In genomic region chr7:81024118-81024517, GRCm38 (mm10) we compare ENCODE assay signal across 12 mouse cellular contexts. TPM values are rescaled to one million over a fixed set of nuclear protein-coding genes. Genes with fewer than 3 reads are reported as not detected.
DNase-seq lines count a peak whose midpoint lies in the region; ATAC-seq and TF ChIP-seq lines count a peak whose summit lies in the region.
"Had no signal": no experiment of that assay in that cellular context is flagged by ENCODE, and none has a peak within 500 bp of the region (broad histone marks: within the 10 kb centered on the region; RNA-seq: fewer than 3 reads in every experiment).

No protein-coding gene starts in this region.

- no peak overlapping the region for H3K4me3 ChIP-seq in gastrocnemius, adult 2 months
- no peak overlapping the region for H3K4me3 ChIP-seq in liver, postnatal 0 days (ENCODE audit: low read depth, low read length)
- no peak overlapping the region for H3K4me3 ChIP-seq in liver, embryonic 12.5 days
- H3K4me3 ChIP-seq: hindbrain, embryonic 12.5 days; limb, embryonic 13.5 days; megakaryocyte, embryonic 14.5 days; neural tube, embryonic 13.5 days had no signal

- no peak overlapping the region for H3K4me2 ChIP-seq in liver, postnatal 0 days (ENCODE audit: low read depth, low read length)
- H3K4me2 ChIP-seq in liver, embryonic 12.5 days, result no peak overlapping the region
- H3K4me2 ChIP-seq: hindbrain, embryonic 12.5 days; limb, embryonic 13.5 days; neural tube, embryonic 13.5 days had no signal

- H3K9ac ChIP-seq in liver, postnatal 0 days (replicated peaks), result no peak overlapping the region
- H3K9ac ChIP-seq in liver, embryonic 12.5 days, result no peak overlapping the region
- H3K9ac ChIP-seq: hindbrain, embryonic 12.5 days; limb, embryonic 13.5 days; neural tube, embryonic 13.5 days had no signal

- no peak for DNase-seq in gastrocnemius, adult 2 months
- no peak for DNase-seq in gastrocnemius, postnatal 14 days
- no peak for DNase-seq in liver, postnatal 0 days
- peak; percentile 13 for DNase-seq in cerebellum, adult 11 months
- DNase-seq in frontal cortex, postnatal 14 days (ENCODE audit: low spot score in 2 of 2), result no peak
- DNase-seq in heart, adult 8-10 months (ENCODE audit: low spot score), result no peak

- no peaks in the 10 kb centered on the region for H3K27me3 ChIP-seq in liver, postnatal 0 days (ENCODE audit: insufficient read depth, low read length)
- no peaks in the 10 kb centered on the region for H3K27me3 ChIP-seq in liver, embryonic 12.5 days (replicated peaks)
- H3K27me3 ChIP-seq: hindbrain, embryonic 12.5 days; limb, embryonic 13.5 days; megakaryocyte, embryonic 14.5 days; neural tube, embryonic 13.5 days had no signal

- ATAC-seq in liver, postnatal 0 days, result no peak
- ATAC-seq in liver, embryonic 12.5 days, result no peak
- ATAC-seq in neutrophil, adult 5-6 weeks (ENCODE audit: extremely low read depth, insufficient number of reproducible peaks, low FRiP score, poor library complexity, severe bottlenecking), result 0 out of 2 replicates have a peak, but pooled peaks have one; percentile 19

- WGBS in liver, postnatal 0 days (ENCODE audit: insufficient replicate concordance), result 82% methylated on average over 5 of the region's 5 CpGs
- 82% methylated on average over 5 of the region's 5 CpGs for WGBS in liver, embryonic 12.5 days (ENCODE audit: insufficient replicate concordance)

- peak; percentile 47 for TF ChIP-seq CTCF in gastrocnemius, adult 2 months (IDR thresholded peaks at IDR 0.05)
- peak; percentile 52 for TF ChIP-seq CTCF in liver, postnatal 0 days (IDR thresholded peaks at IDR 0.05; ENCODE audit: low read depth)

- intact Hi-C loops in gastrocnemius, adult 2 months (cut with DNase I), result no loop called here
- intact Hi-C loops in gastrocnemius, postnatal 14 days (cut with DNase I; ENCODE audit: low total_unique reads), result no loop called here

- peaks cover 51% of the 10 kb centered on the region for H3K36me3 ChIP-seq in liver, postnatal 0 days (replicated peaks; ENCODE audit: insufficient read depth, low read length)
- H3K36me3 ChIP-seq in liver, embryonic 12.5 days, result peaks cover 87% of the 10 kb centered on the region

- TF ChIP-seq EP300 in liver, postnatal 0 days (IDR thresholded peaks at IDR 0.05; ENCODE audit: low read depth), result no peak

- no peak overlapping the region for H3K27ac ChIP-seq in gastrocnemius, adult 2 months
- H3K27ac ChIP-seq in liver, postnatal 0 days (ENCODE audit: low read depth), result no peak overlapping the region
- no peak overlapping the region for H3K27ac ChIP-seq in liver, embryonic 12.5 days
- H3K27ac ChIP-seq: hindbrain, embryonic 12.5 days; limb, embryonic 13.5 days; neural tube, embryonic 13.5 days had no signal

- no peaks in the 10 kb centered on the region for H3K4me1 ChIP-seq in liver, postnatal 0 days (ENCODE audit: insufficient read depth)
- H3K4me1 ChIP-seq in liver, embryonic 12.5 days, result peaks cover 36% of the 10 kb centered on the region
- H3K4me1 ChIP-seq: hindbrain, embryonic 12.5 days; limb, embryonic 13.5 days; neural tube, embryonic 13.5 days had no signal

- H3K9me3 ChIP-seq in liver, postnatal 0 days (ENCODE audit: low read length), result no peaks in the 10 kb centered on the region
- H3K9me3 ChIP-seq in liver, embryonic 12.5 days (replicated peaks), result no peaks in the 10 kb centered on the region
- H3K9me3 ChIP-seq: hindbrain, embryonic 12.5 days; limb, embryonic 13.5 days; megakaryocyte, embryonic 14.5 days; neural tube, embryonic 13.5 days had no signal

RNA-seq across cellular contexts. Expression of gene Zfp592, which starts 30.6 kb away (rescaled TPM):
- total RNA-seq in gastrocnemius, adult 2 months (2021), result 10 to 100 TPM; 11.6 to 20.1 TPM
- total RNA-seq in gastrocnemius, postnatal 14 days (2021), result 10 to 100 TPM; 11.5 to 13.7 TPM
- 3.1 and 4.3 TPM in 2 replicates for polyA plus RNA-seq in liver, postnatal 0 days (2015; fragmentation: Nextera tagmentation; extraction: Ambion mirVana)
- 11.9 and 12.0 TPM in 2 replicates for polyA plus RNA-seq in liver, embryonic 12.5 days (2016; fragmentation: Nextera tagmentation; extraction: Ambion mirVana)
- 63.6 and 69.0 TPM in 2 replicates for total RNA-seq in neutrophil, adult 5-6 weeks (2017)
- 10 to 100 TPM; 13.5 to 18.1 (median 16.3) TPM for total RNA-seq in heart, adult 8-10 months (2022)

RNA-seq across cellular contexts. Expression of gene Alpk3, which starts 33.3 kb away (rescaled TPM):
- 100 to 1,000 TPM; 238 to 380 TPM for total RNA-seq in gastrocnemius, adult 2 months (2021)
- total RNA-seq in gastrocnemius, postnatal 14 days (2021), result 100 to 1,000 TPM; 119 to 131 TPM
- 0.08 and 0.26 TPM in 2 replicates for polyA plus RNA-seq in liver, postnatal 0 days (2015; fragmentation: Nextera tagmentation; extraction: Ambion mirVana)
- 0.11 and 0.14 TPM in 2 replicates for polyA plus RNA-seq in liver, embryonic 12.5 days (2016; fragmentation: Nextera tagmentation; extraction: Ambion mirVana)
- total RNA-seq in neutrophil, adult 5-6 weeks (2017), result 0.12 and 0.25 TPM in 2 replicates
- 100 to 1,000 TPM; 138 to 167 (median 145) TPM for total RNA-seq in heart, adult 8-10 months (2022)

Comparison
In these comparisons a context has a peak if more than half of its experiments do, and no peak if none do; other contexts are left out.
1. RNA of gene Alpk3, which starts 33.3 kb away (total RNA-seq): 238 to 380 TPM in gastrocnemius, adult 2 months, 138 to 167 TPM in heart, adult 8-10 months and 119 to 131 TPM in gastrocnemius, postnatal 14 days; 0.12 to 0.25 TPM in neutrophil, adult 5-6 weeks; every median in the first group is over 10 times any median in the second.